Mouse (Mus musculus): ENCODE results near the gene Nr1d1. TPM values are rescaled to one million over a fixed set of nuclear protein-coding genes. Genes with fewer than 3 reads are reported as not detected.

The Nr1d1 gene
- polyA plus RNA-seq, 1 experiment from 2014 or later, result 2.1 TPM

GRCm38 (mm10) chr11:98775348-98776051 is 367 bp upstream of the Nr1d1 start:
- peak overlapping the region; percentile 56 for H3K27ac ChIP-seq
- peak overlapping the region; percentile 66 for H3K4me2 ChIP-seq
- H3K9me3 ChIP-seq, result no peaks in the 10 kb centered on the region
- ATAC-seq (ENCODE audit: low FRiP score), result peak; percentile 79
- H3K4me1 ChIP-seq, result peaks cover 52% of the 10 kb centered on the region
- H3K9ac ChIP-seq, result peak overlapping the region; percentile 21; the same call in 1 of the 2 replicates
- H3K36me3 ChIP-seq (replicated peaks), result peaks cover 13% of the 10 kb centered on the region
- 0 out of 2 replicates have a peak, but pooled peaks cover 3% of the 10 kb centered on the region for H3K27me3 ChIP-seq
- WGBS, result 6% methylated on average over 15 of the region's 15 CpGs
- H3K4me3 ChIP-seq (replicated peaks), result peak overlapping the region; percentile 33

GRCm38 (mm10) chr11:98773635-98774295 is 1.4 kb downstream of the Nr1d1 start:
- peak overlapping the region; percentile 50; the same call in 1 of the 2 replicates for H3K9ac ChIP-seq
- no peaks in the 10 kb centered on the region for H3K9me3 ChIP-seq
- H3K4me2 ChIP-seq, result peak overlapping the region; percentile 66
- peaks cover 55% of the 10 kb centered on the region for H3K4me1 ChIP-seq
- peaks cover 29% of the 10 kb centered on the region for H3K36me3 ChIP-seq (replicated peaks)
- 1% methylated on average over 37 of the region's 37 CpGs for WGBS
- ATAC-seq (ENCODE audit: low FRiP score), result peak; percentile 85
- no peak overlapping the region for H3K27ac ChIP-seq
- H3K27me3 ChIP-seq, result 0 out of 2 replicates have a peak, but pooled peaks cover 3% of the 10 kb centered on the region
- H3K4me3 ChIP-seq (replicated peaks), result peak overlapping the region; percentile 33

GRCm38 (mm10) chr11:98772667-98773171 is 2.4 kb downstream of the Nr1d1 start:
- no peak overlapping the region for H3K4me2 ChIP-seq
- peaks cover 63% of the 10 kb centered on the region for H3K4me1 ChIP-seq
- ATAC-seq (ENCODE audit: low FRiP score), result no peak
- no peak overlapping the region for H3K9ac ChIP-seq
- peaks cover 30% of the 10 kb centered on the region for H3K36me3 ChIP-seq (replicated peaks)
- no peaks in the 10 kb centered on the region for H3K9me3 ChIP-seq
- H3K27me3 ChIP-seq, result 0 out of 2 replicates have a peak, but pooled peaks cover 3% of the 10 kb centered on the region
- H3K4me3 ChIP-seq (replicated peaks), result no peak overlapping the region
- 83% methylated on average over 8 of the region's 8 CpGs for WGBS
- no peak overlapping the region for H3K27ac ChIP-seq

GRCm38 (mm10) chr11:98771844-98772525 is 3.1 kb downstream of the Nr1d1 start:
- WGBS, result 94% methylated on average over 11 of the region's 11 CpGs
- Histone ChIP-seq H3K9me3 (no peaks in the 10 kb centered on the region), H3K36me3 (replicated peaks) (peaks cover 30% of the 10 kb centered on the region), H3K4me3 (replicated peaks) (no peak overlapping the region), H3K4me1 (peaks cover 64% of the 10 kb centered on the region), H3K27me3 (0 out of 2 replicates have a peak, but pooled peaks cover 3% of the 10 kb centered on the region), H3K4me2 (no peak overlapping the region), H3K9ac (no peak overlapping the region), H3K27ac (no peak overlapping the region)
- ATAC-seq (ENCODE audit: low FRiP score), result no peak

- Histone ChIP-seq H3K36me3 (replicated peaks) (peaks cover 30% of the 10 kb centered on the region), H3K9ac (no peak overlapping the region), H3K4me3 (replicated peaks) (no peak overlapping the region), H3K9me3 (no peaks in the 10 kb centered on the region), H3K4me2 (no peak overlapping the region), H3K4me1 (peaks cover 64% of the 10 kb centered on the region), H3K27me3 (0 out of 2 replicates have a peak, but pooled peaks cover 3% of the 10 kb centered on the region), H3K27ac (no peak overlapping the region)
- ATAC-seq (ENCODE audit: low FRiP score), result no peak
- WGBS, result 95% methylated on average over 18 of the region's 18 CpGs
Measured at GRCm38 (mm10) chr11:98771131-98771530, 4.0 kb downstream of the Nr1d1 start.

GRCm38 (mm10) chr11:98770096-98770975 is 4.8 kb downstream of the Nr1d1 start:
- ATAC-seq (ENCODE audit: low FRiP score), result no peak
- Histone ChIP-seq H3K4me2 (no peak overlapping the region), H3K27ac (no peak overlapping the region), H3K36me3 (replicated peaks) (peaks cover 33% of the 10 kb centered on the region), H3K4me3 (replicated peaks) (no peak overlapping the region), H3K4me1 (peaks cover 64% of the 10 kb centered on the region), H3K9ac (no peak overlapping the region), H3K27me3 (0 out of 2 replicates have a peak, but pooled peaks cover 3% of the 10 kb centered on the region), H3K9me3 (no peaks in the 10 kb centered on the region)
- WGBS, result 94% methylated on average over 26 of the region's 26 CpGs

- peaks cover 57% of the 10 kb centered on the region for H3K4me1 ChIP-seq
- H3K27me3 ChIP-seq, result no peaks in the 10 kb centered on the region
- WGBS, result 92% methylated on average over 25 of the region's 25 CpGs
- peak overlapping the region; percentile 83 for H3K27ac ChIP-seq
- H3K36me3 ChIP-seq (replicated peaks), result peaks cover 43% of the 10 kb centered on the region
- ATAC-seq (ENCODE audit: low FRiP score), result no peak
- H3K9ac ChIP-seq, result no peak overlapping the region
- peak overlapping the region; percentile 47; the same call in 1 of the 2 replicates for H3K4me2 ChIP-seq
- no peaks in the 10 kb centered on the region for H3K9me3 ChIP-seq
- H3K4me3 ChIP-seq (replicated peaks), result no peak overlapping the region
Measured at GRCm38 (mm10) chr11:98769007-98769954, 5.9 kb downstream of the Nr1d1 start.

- Histone ChIP-seq H3K36me3 (replicated peaks) (peaks cover 52% of the 10 kb centered on the region), H3K9me3 (no peaks in the 10 kb centered on the region), H3K27me3 (no peaks in the 10 kb centered on the region), H3K27ac (peak overlapping the region; percentile 83), H3K4me3 (replicated peaks) (peak overlapping the region; percentile 21), H3K4me2 (peak overlapping the region; percentile 47), H3K9ac (peak overlapping the region; percentile 42), H3K4me1 (peaks cover 48% of the 10 kb centered on the region)
- ATAC-seq (ENCODE audit: low FRiP score), result no peak
- 31% methylated on average over 38 of the region's 39 CpGs for WGBS
Measured at GRCm38 (mm10) chr11:98768127-98769006, 6.8 kb downstream of the Nr1d1 start.

- Histone ChIP-seq H3K4me2 (peak overlapping the region; percentile 47), H3K4me3 (replicated peaks) (peak overlapping the region; percentile 21; the same call in 1 of the 2 replicates), H3K9me3 (no peaks in the 10 kb centered on the region), H3K36me3 (replicated peaks) (peaks cover 58% of the 10 kb centered on the region), H3K4me1 (peaks cover 41% of the 10 kb centered on the region), H3K27ac (peak overlapping the region; percentile 83), H3K27me3 (no peaks in the 10 kb centered on the region), H3K9ac (peak overlapping the region; percentile 42; the same call in 1 of the 2 replicates)
- WGBS, result 26% methylated on average over 4 of the region's 4 CpGs
- ATAC-seq (ENCODE audit: low FRiP score), result no peak
Measured at GRCm38 (mm10) chr11:98767713-98768112, 7.4 kb downstream of the Nr1d1 start.

- H3K27me3 ChIP-seq, result no peaks in the 10 kb centered on the region
- peak overlapping the region; percentile 47 for H3K4me2 ChIP-seq
- peak overlapping the region; percentile 57 for H3K27ac ChIP-seq
Measured at GRCm38 (mm10) chr11:98767276-98767675, 7.9 kb downstream of the Nr1d1 start.

More at GRCm38 (mm10) chr11:98767276-98767675, 7.9 kb downstream of the Nr1d1 start:
- Histone ChIP-seq H3K9ac (peak overlapping the region; percentile 45; the same call in 1 of the 2 replicates), H3K9me3 (no peaks in the 10 kb centered on the region), H3K36me3 (replicated peaks) (peaks cover 61% of the 10 kb centered on the region), H3K4me1 (peaks cover 41% of the 10 kb centered on the region), H3K4me3 (replicated peaks) (no peak overlapping the region)
- 23% methylated on average over 9 of the region's 9 CpGs for WGBS
- ATAC-seq (ENCODE audit: low FRiP score), result peak; percentile 51
